Mouse (Mus musculus) hematopoietic stem cell, adult 5-6 weeks (primary cell): ENCODE measurements around the gene Gm5244. TPM values are rescaled to one million over a fixed set of nuclear protein-coding genes. Genes with fewer than 3 reads are reported as not detected.

ENCODE experiments used
- ATAC-seq, 2 experiments: fragments of 125-278 bp in 1 of 2; replicated peaks in 1 of 2; 2 replicates each; pipeline ENCODE4 v1.8.0; 2016 to 2017; ENCODE audit warnings: inconsistent platforms in 2 of 2, mild to moderate bottlenecking in 2 of 2, moderate number of reproducible peaks in 2 of 2, low read depth in 1 of 2, moderate TSS enrichment in 1 of 2; ENCODE audit not compliant: low FRiP score in 2 of 2, poor library complexity in 2 of 2, severe bottlenecking in 2 of 2, insufficient read depth in 1 of 2, low TSS enrichment in 1 of 2
- total RNA-seq: library from RNA; stranded (forward); fragments of 172-1452, 232-1000 nt; gene quantifications from 2 replicates; pipeline ENCODE4 v1.2.3, GENCODE M21; 2017

Gene Gm5244
- total RNA-seq, result not detected in 2 replicates

- ATAC-seq, result no peak
Measured at GRCm38 (mm10) chr19:12846382-12846781, at the start of gene Gm5244. Gene Gm5244 (plus strand): TSS chr19:12846682.

GRCm38 (mm10) chr19:12797071-12797470 lies 49.4 kb upstream of the Gm5244 start:
- no peak for ATAC-seq

- ATAC-seq, result no peak
Measured at GRCm38 (mm10) chr19:12798404-12798803, 48.1 kb upstream of the Gm5244 start.

GRCm38 (mm10) chr19:12799081-12799480 lies 47.4 kb upstream of the Gm5244 start:
- ATAC-seq, result no peak

GRCm38 (mm10) chr19:12800621-12801020 lies 45.9 kb upstream of the Gm5244 start:
- ATAC-seq, result no peak

GRCm38 (mm10) chr19:12801046-12801445 lies 45.4 kb upstream of the Gm5244 start:
- no peak for ATAC-seq

GRCm38 (mm10) chr19:12802830-12803229 lies 43.7 kb upstream of the Gm5244 start:
- ATAC-seq, result no peak

- no peak for ATAC-seq
Measured at GRCm38 (mm10) chr19:12804237-12804636, 42.2 kb upstream of the Gm5244 start.

- no peak for ATAC-seq
Measured at GRCm38 (mm10) chr19:12805730-12806129, 40.8 kb upstream of the Gm5244 start.

GRCm38 (mm10) chr19:12806214-12806613 lies 40.3 kb upstream of the Gm5244 start:
- peak; percentile 64 to 76 for ATAC-seq

GRCm38 (mm10) chr19:12812644-12813364 lies 33.7 kb upstream of the Gm5244 start:
- ATAC-seq, result no peak

GRCm38 (mm10) chr19:12813883-12814282 lies 32.6 kb upstream of the Gm5244 start:
- no peak for ATAC-seq

GRCm38 (mm10) chr19:12818507-12818906 lies 28.0 kb upstream of the Gm5244 start:
- 0 out of 4 replicates have a peak, but pooled peaks of 1 of the 2 experiments have one; percentile 4 for ATAC-seq

- peak; percentile 63 to 75; a peak in 2 of 4 replicates for ATAC-seq
Measured at GRCm38 (mm10) chr19:12820383-12820782, 26.1 kb upstream of the Gm5244 start.

- ATAC-seq, result peak; percentile 53 to 71; a peak in 2 of 4 replicates
Measured at GRCm38 (mm10) chr19:12824549-12824948, 21.9 kb upstream of the Gm5244 start.

- ATAC-seq, result no peak
Measured at GRCm38 (mm10) chr19:12830823-12831430, 15.6 kb upstream of the Gm5244 start.

- no peak for ATAC-seq
Measured at GRCm38 (mm10) chr19:12831559-12831958, 14.9 kb upstream of the Gm5244 start.

GRCm38 (mm10) chr19:12833625-12834024 lies 12.9 kb upstream of the Gm5244 start:
- ATAC-seq, result peak; percentile 32 to 78; a peak in 3 of 4 replicates

- no peak for ATAC-seq
Measured at GRCm38 (mm10) chr19:12838507-12838906, 8.0 kb upstream of the Gm5244 start.
